Mouse (Mus musculus) testis, adult 2 months (tissue): ENCODE measurements around the gene Stc2. TPM values are rescaled to one million over a fixed set of nuclear protein-coding genes. Genes with fewer than 3 reads are reported as not detected.

ENCODE experiments used
- H3K27ac ChIP-seq: fragments of 200-500 bp; 2 replicates; pipeline ENCODE4 v1.5.1; 2012; ENCODE audit warnings: low read depth, low read length; ENCODE audit not compliant: control insufficient read depth, insufficient read depth
- H3K27me3 ChIP-seq: fragments of 200-500 bp; 2 replicates; pipeline ENCODE4 v1.6.1; 2012; ENCODE audit warnings: mild to moderate bottlenecking, low read length, moderate library complexity; ENCODE audit not compliant: control insufficient read depth, insufficient read depth
- H3K36me3 ChIP-seq: fragments of 200-500 bp; 2 replicates; pipeline ENCODE4 v1.6.1; 2012; ENCODE audit warnings: mild to moderate bottlenecking, low read length; ENCODE audit not compliant: control insufficient read depth, insufficient read depth
- H3K4me1 ChIP-seq: fragments of 200-500 bp; 2 replicates; pipeline ENCODE4 v1.6.1; 2012; ENCODE audit warnings: low read length; ENCODE audit not compliant: control insufficient read depth, insufficient read depth
- H3K4me3 ChIP-seq: fragments of 200-500 bp; 2 replicates; pipeline ENCODE4 v1.5.1; 2012; ENCODE audit warnings: low read depth, mild to moderate bottlenecking, low read length, moderate library complexity, mixed read lengths; ENCODE audit not compliant: control insufficient read depth
- CTCF ChIP-seq: fragments of 200-500 bp; IDR thresholded peaks from 2 replicates; pipeline ENCODE4 v1.5.1; 2012; ENCODE audit warnings: low read depth, mild to moderate bottlenecking, inconsistent platforms, low read length, moderate library complexity; ENCODE audit not compliant: control insufficient read depth, insufficient read depth, insufficient replicate concordance
- POLR2A ChIP-seq: fragments of 200-500 bp; IDR thresholded peaks from 2 replicates; pipeline ENCODE4 v1.6.1; 2012; ENCODE audit warnings: low read depth, mild to moderate bottlenecking, inconsistent platforms, low read length, moderate library complexity; ENCODE audit not compliant: control insufficient read depth
- polyA plus RNA-seq: library from polyadenylated mRNA; depleted of rRNA; stranded (reverse); fragments of >200 nt; gene quantifications from 2 replicates; pipeline ENCODE4 v1.2.3, GENCODE M21; 2012; rRNA removed

The Stc2 gene
- polyA plus RNA-seq, 1 experiment: 0.77 TPM

DNA sequence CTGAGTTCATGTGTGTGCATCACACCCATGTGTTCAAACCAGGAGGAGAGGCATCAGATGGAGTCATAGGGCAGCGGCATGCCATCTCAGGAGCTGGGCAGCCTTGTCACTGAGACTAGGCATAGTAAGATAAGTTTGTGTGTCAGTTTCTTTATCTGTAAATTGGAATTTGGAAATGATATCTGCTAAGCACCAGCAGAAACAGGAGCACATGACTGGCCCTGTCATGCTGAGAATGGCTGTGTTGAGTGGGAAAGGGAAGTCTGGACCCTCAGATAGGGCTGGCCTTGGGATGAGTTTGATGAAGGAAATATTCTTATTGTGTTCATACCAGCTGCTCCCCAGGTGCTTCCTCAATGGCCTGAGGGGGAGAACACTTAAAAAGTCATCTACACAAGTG, 14.1 kb downstream of the Stc2 start:
- TF ChIP-seq CTCF (no peak), POLR2A (no peak)
- Histone ChIP-seq H3K4me3 (no peak overlapping the region), H3K36me3 (no peaks in the 10 kb centered on the region), H3K4me1 (peaks cover 3% of the 10 kb centered on the region), H3K27ac (no peak overlapping the region), H3K27me3 (no peaks in the 10 kb centered on the region)

- Histone ChIP-seq H3K27me3 (no peaks in the 10 kb centered on the region), H3K36me3 (no peaks in the 10 kb centered on the region), H3K4me3 (no peak overlapping the region), H3K27ac (no peak overlapping the region), H3K4me1 (peaks cover under 1% of the 10 kb centered on the region)
- TF ChIP-seq CTCF (no peak), POLR2A (no peak)
These were observed 15.4 kb downstream of the Stc2 start for GRCm38 (mm10) chr11:31354514-31354913.

Other genes with a start within 250 kb of the Stc2 start
- gene Gm17332, start 187.6 kb downstream of the Stc2 start, polyA plus RNA-seq: not detected in 2 replicates